Mouse (Mus musculus): ENCODE results near the gene Apon. TPM values are rescaled to one million over a fixed set of nuclear protein-coding genes. Genes with fewer than 3 reads are reported as not detected.

Apon gene
- polyA plus RNA-seq, 1 experiment from 2014 or later, result 0.70 TPM

GRCm38 (mm10) chr10:128230582-128230981 is 23.3 kb upstream of the Apon start:
- H3K27me3 ChIP-seq (ENCODE audit: control insufficient read depth, insufficient read depth, low read length), result no peaks in the 10 kb centered on the region
- H3K27ac ChIP-seq (ENCODE audit: low read depth, low read length), result no peak overlapping the region
- H3K9me3 ChIP-seq (ENCODE audit: control insufficient read depth, low read length), result no peaks in the 10 kb centered on the region
- 72% methylated on average over 12 of the region's 12 CpGs for WGBS
- ATAC-seq (ENCODE audit: low FRiP score, low TSS enrichment), result no peak
- no peak overlapping the region; the same call in 1 of the 2 replicates for H3K4me2 ChIP-seq (replicated peaks; ENCODE audit: low read depth, low read length)
- H3K4me1 ChIP-seq (ENCODE audit: control insufficient read depth, insufficient read depth, low read length), result peaks cover 6% of the 10 kb centered on the region
- H3K9ac ChIP-seq (ENCODE audit: low read depth, low read length), result peak overlapping the region; percentile 82; the same call in 1 of the 2 replicates
- no peak overlapping the region for H3K4me3 ChIP-seq (ENCODE audit: low read length)
- H3K36me3 ChIP-seq (ENCODE audit: control insufficient read depth, insufficient read depth, low read length), result peaks cover 8% of the 10 kb centered on the region; the same call in 1 of the 2 replicates

- no peaks in the 10 kb centered on the region for H3K27me3 ChIP-seq (ENCODE audit: control insufficient read depth, insufficient read depth, low read length)
- 4% methylated on average over 5 of the region's 5 CpGs for WGBS
- peaks cover 8% of the 10 kb centered on the region; the same call in 1 of the 2 replicates for H3K36me3 ChIP-seq (ENCODE audit: control insufficient read depth, insufficient read depth, low read length)
- peak overlapping the region; percentile 96; the same call in 1 of the 2 replicates for H3K27ac ChIP-seq (ENCODE audit: low read depth, low read length)
- H3K9me3 ChIP-seq (ENCODE audit: control insufficient read depth, low read length), result no peaks in the 10 kb centered on the region
- peak overlapping the region; percentile 85 for H3K4me3 ChIP-seq (ENCODE audit: low read length)
- H3K9ac ChIP-seq (ENCODE audit: low read depth, low read length), result peak overlapping the region; percentile 82; the same call in 1 of the 2 replicates
- ATAC-seq (ENCODE audit: low FRiP score, low TSS enrichment), result no peak
- peak overlapping the region; percentile 71 for H3K4me2 ChIP-seq (replicated peaks; ENCODE audit: low read depth, low read length)
- peaks cover 6% of the 10 kb centered on the region for H3K4me1 ChIP-seq (ENCODE audit: control insufficient read depth, insufficient read depth, low read length)
These were observed 22.8 kb upstream of the Apon start for GRCm38 (mm10) chr10:128231146-128231545.

- under 1% methylated on average over 55 of the region's 58 CpGs for whole genome bisulfite sequencing
These were observed 22.0 kb upstream of the Apon start, which contains the start of gene Timeless for GRCm38 (mm10) chr10:128231697-128232419. Timeless (plus strand) TSS chr10:128232065.

GRCm38 (mm10) chr10:128232420-128232985 is 21.4 kb upstream of the Apon start:
- Histone ChIP-seq H3K9me3 (ENCODE audit: control insufficient read depth, low read length) (no peaks in the 10 kb centered on the region), H3K27me3 (ENCODE audit: control insufficient read depth, insufficient read depth, low read length) (no peaks in the 10 kb centered on the region), H3K27ac (ENCODE audit: low read depth, low read length) (peak overlapping the region; percentile 96), H3K36me3 (ENCODE audit: control insufficient read depth, insufficient read depth, low read length) (peaks cover 8% of the 10 kb centered on the region; the same call in 1 of the 2 replicates), H3K4me2 (replicated peaks; ENCODE audit: low read depth, low read length) (peak overlapping the region; percentile 71), H3K4me3 (ENCODE audit: low read length) (peak overlapping the region; percentile 85), H3K4me1 (ENCODE audit: control insufficient read depth, insufficient read depth, low read length) (peaks cover 6% of the 10 kb centered on the region), H3K9ac (ENCODE audit: low read depth, low read length) (peak overlapping the region; percentile 82)
- under 1% methylated on average over 14 of the region's 14 CpGs for WGBS
- ATAC-seq (ENCODE audit: low FRiP score, low TSS enrichment), result peak; percentile 28; the same call in 1 of the 2 replicates

More at GRCm38 (mm10) chr10:128231697-128232419, 22.0 kb upstream of the Apon start, which contains the start of gene Timeless:
- Histone ChIP-seq H3K4me3 (ENCODE audit: low read length) (peak within 1 kb of the TSS; percentile 85), H3K4me2 (replicated peaks; ENCODE audit: low read depth, low read length) (peak within 1 kb of the TSS; percentile 71), H3K9ac (ENCODE audit: low read depth, low read length) (peak within 1 kb of the TSS; percentile 82), H3K27me3 (ENCODE audit: control insufficient read depth, insufficient read depth, low read length) (no peaks in the 10 kb centered on the region), H3K4me1 (ENCODE audit: control insufficient read depth, insufficient read depth, low read length) (peaks cover 6% of the 10 kb centered on the region), H3K9me3 (ENCODE audit: control insufficient read depth, low read length) (no peaks in the 10 kb centered on the region), H3K36me3 (ENCODE audit: control insufficient read depth, insufficient read depth, low read length) (peaks cover 8% of the 10 kb centered on the region; the same call in 1 of the 2 replicates), H3K27ac (ENCODE audit: low read depth, low read length) (peak within 1 kb of the TSS; percentile 96)
- ATAC-seq (ENCODE audit: low FRiP score, low TSS enrichment), result peak; percentile 93

GRCm38 (mm10) chr10:128236321-128236720 is 17.6 kb upstream of the Apon start:
- no peak overlapping the region for H3K9ac ChIP-seq (ENCODE audit: low read depth, low read length)
- no peaks in the 10 kb centered on the region for H3K9me3 ChIP-seq (ENCODE audit: control insufficient read depth, low read length)
- no peak for ATAC-seq (ENCODE audit: low FRiP score, low TSS enrichment)
- no peak overlapping the region for H3K4me3 ChIP-seq (ENCODE audit: low read length)
- no peaks in the 10 kb centered on the region for H3K27me3 ChIP-seq (ENCODE audit: control insufficient read depth, insufficient read depth, low read length)
- H3K27ac ChIP-seq (ENCODE audit: low read depth, low read length), result no peak overlapping the region
- peaks cover 25% of the 10 kb centered on the region for H3K36me3 ChIP-seq (ENCODE audit: control insufficient read depth, insufficient read depth, low read length)
- no peaks in the 10 kb centered on the region; the same call in 1 of the 2 replicates for H3K4me1 ChIP-seq (ENCODE audit: control insufficient read depth, insufficient read depth, low read length)
- H3K4me2 ChIP-seq (replicated peaks; ENCODE audit: low read depth, low read length), result no peak overlapping the region
- 82% methylated on average over 4 of the region's 4 CpGs for WGBS

GRCm38 (mm10) chr10:128237807-128238480 is 16.0 kb upstream of the Apon start:
- Histone ChIP-seq H3K4me2 (replicated peaks; ENCODE audit: low read depth, low read length) (no peak overlapping the region), H3K9me3 (ENCODE audit: control insufficient read depth, low read length) (no peaks in the 10 kb centered on the region), H3K4me3 (ENCODE audit: low read length) (no peak overlapping the region), H3K27me3 (ENCODE audit: control insufficient read depth, insufficient read depth, low read length) (no peaks in the 10 kb centered on the region), H3K9ac (ENCODE audit: low read depth, low read length) (no peak overlapping the region), H3K36me3 (ENCODE audit: control insufficient read depth, insufficient read depth, low read length) (peaks cover 40% of the 10 kb centered on the region), H3K27ac (ENCODE audit: low read depth, low read length) (no peak overlapping the region), H3K4me1 (ENCODE audit: control insufficient read depth, insufficient read depth, low read length) (no peaks in the 10 kb centered on the region; the same call in 1 of the 2 replicates)
- 88% methylated on average over 15 of the region's 15 CpGs for WGBS
- no peak for ATAC-seq (ENCODE audit: low FRiP score, low TSS enrichment)

- Histone ChIP-seq H3K27me3 (ENCODE audit: control insufficient read depth, insufficient read depth, low read length) (no peaks in the 10 kb centered on the region), H3K4me1 (ENCODE audit: control insufficient read depth, insufficient read depth, low read length) (no peaks in the 10 kb centered on the region), H3K4me2 (replicated peaks; ENCODE audit: low read depth, low read length) (no peak overlapping the region), H3K4me3 (ENCODE audit: low read length) (no peak overlapping the region), H3K9me3 (ENCODE audit: control insufficient read depth, low read length) (no peaks in the 10 kb centered on the region), H3K9ac (ENCODE audit: low read depth, low read length) (no peak overlapping the region), H3K36me3 (ENCODE audit: control insufficient read depth, insufficient read depth, low read length) (peaks cover 48% of the 10 kb centered on the region), H3K27ac (ENCODE audit: low read depth, low read length) (no peak overlapping the region)
- no peak for ATAC-seq (ENCODE audit: low FRiP score, low TSS enrichment)
- WGBS, result 91% methylated on average over 4 of the region's 4 CpGs
These were observed 14.8 kb upstream of the Apon start for GRCm38 (mm10) chr10:128239140-128239539.

GRCm38 (mm10) chr10:128240131-128240530 is 13.8 kb upstream of the Apon start:
- Histone ChIP-seq H3K4me2 (replicated peaks; ENCODE audit: low read depth, low read length) (no peak overlapping the region), H3K36me3 (ENCODE audit: control insufficient read depth, insufficient read depth, low read length) (peaks cover 54% of the 10 kb centered on the region), H3K4me1 (ENCODE audit: control insufficient read depth, insufficient read depth, low read length) (no peaks in the 10 kb centered on the region), H3K4me3 (ENCODE audit: low read length) (no peak overlapping the region), H3K9ac (ENCODE audit: low read depth, low read length) (no peak overlapping the region), H3K27ac (ENCODE audit: low read depth, low read length) (no peak overlapping the region), H3K27me3 (ENCODE audit: control insufficient read depth, insufficient read depth, low read length) (no peaks in the 10 kb centered on the region), H3K9me3 (ENCODE audit: control insufficient read depth, low read length) (no peaks in the 10 kb centered on the region)
- no peak for ATAC-seq (ENCODE audit: low FRiP score, low TSS enrichment)
- WGBS, result 92% methylated on average over 18 of the region's 18 CpGs
